Mouse (Mus musculus): ENCODE measurements at regions not wholly inside any gene's neighbourhood (a gene's known extent, or its start where the extent isn't known, plus 50 kb on each side); places are given as distances from the start of the nearest gene placed in this dataset.

DNA sequence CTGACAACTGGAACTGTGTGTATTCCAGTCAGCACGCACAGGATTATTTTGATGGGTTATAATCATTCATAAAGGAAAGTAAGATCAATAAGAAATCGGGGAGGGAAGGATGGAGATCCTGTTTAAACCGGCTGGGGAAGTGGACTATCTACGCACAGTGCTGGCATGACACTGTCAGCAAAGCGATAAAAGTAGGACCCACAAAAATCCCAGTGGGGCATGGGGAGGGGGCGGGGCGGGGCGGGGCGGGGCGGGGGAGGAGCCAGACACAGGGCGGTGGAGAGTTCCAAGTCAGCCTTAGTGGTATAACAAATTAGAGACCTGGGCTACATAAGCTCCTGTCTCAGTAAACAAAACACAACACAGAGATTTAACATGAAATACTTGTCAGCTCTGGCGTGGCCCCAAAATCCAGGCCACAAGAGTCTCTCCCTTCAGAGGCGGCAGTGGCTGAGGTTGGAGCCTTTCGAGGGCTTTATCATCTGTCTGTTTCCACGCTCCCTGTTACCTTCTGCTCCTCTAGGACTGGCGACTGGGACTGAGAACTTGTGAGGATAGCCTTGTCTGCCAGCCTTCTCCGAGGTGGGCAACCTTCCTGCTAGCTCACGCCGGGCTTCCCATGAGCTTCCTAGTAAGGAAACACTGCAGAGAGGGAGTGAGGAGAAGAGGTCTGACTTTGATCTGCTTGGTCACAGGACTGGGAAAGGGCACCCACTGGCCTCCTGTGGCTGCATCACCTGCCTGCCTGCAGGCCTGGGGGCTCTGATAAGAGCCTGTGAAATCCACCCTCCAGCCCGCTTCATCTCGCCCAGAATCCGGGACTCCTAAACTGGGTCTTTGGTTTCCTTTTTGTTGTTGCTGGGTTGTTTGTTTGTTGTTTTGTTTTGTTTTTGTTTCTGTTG lies 90.3 kb upstream of the Ptpn1 start:
- peaks cover 2% of the 10 kb centered on the region for H3K27me3 ChIP-seq (ENCODE audit: control insufficient read depth, insufficient read depth, low read length, poor library complexity, severe bottlenecking)
- DNase-seq (ENCODE audit: low read depth, low spot score), result no peak
- no peaks in the 10 kb centered on the region for H3K36me3 ChIP-seq (ENCODE audit: control insufficient read depth, insufficient read depth, low read length, poor library complexity, severe bottlenecking)

DNA sequence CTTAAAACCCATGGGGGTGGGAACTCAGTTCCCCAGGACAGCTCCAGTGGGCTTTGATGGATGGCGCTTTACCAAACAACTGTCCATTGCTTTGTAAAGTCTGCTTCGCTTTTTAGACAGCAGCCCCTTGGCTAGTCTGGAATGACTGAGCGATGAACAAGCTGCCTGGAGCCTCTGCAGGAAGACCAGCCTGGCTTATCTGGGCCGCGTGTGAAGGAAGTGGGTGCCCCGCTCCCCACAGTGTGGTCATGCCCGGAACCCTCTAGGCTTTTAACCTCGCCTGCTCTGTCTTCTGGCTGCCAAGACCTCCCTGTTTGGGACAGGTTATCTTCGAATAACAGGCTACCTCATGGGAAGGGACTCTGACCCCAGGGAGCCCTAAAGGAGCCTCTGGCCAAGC lies 91.5 kb upstream of the Ptpn1 start:
- no peak for DNase-seq (ENCODE audit: low read depth, low spot score)
- H3K36me3 ChIP-seq (ENCODE audit: control insufficient read depth, insufficient read depth, low read length, poor library complexity, severe bottlenecking), result no peaks in the 10 kb centered on the region
- peaks cover 2% of the 10 kb centered on the region for H3K27me3 ChIP-seq (ENCODE audit: control insufficient read depth, insufficient read depth, low read length, poor library complexity, severe bottlenecking)

DNA sequence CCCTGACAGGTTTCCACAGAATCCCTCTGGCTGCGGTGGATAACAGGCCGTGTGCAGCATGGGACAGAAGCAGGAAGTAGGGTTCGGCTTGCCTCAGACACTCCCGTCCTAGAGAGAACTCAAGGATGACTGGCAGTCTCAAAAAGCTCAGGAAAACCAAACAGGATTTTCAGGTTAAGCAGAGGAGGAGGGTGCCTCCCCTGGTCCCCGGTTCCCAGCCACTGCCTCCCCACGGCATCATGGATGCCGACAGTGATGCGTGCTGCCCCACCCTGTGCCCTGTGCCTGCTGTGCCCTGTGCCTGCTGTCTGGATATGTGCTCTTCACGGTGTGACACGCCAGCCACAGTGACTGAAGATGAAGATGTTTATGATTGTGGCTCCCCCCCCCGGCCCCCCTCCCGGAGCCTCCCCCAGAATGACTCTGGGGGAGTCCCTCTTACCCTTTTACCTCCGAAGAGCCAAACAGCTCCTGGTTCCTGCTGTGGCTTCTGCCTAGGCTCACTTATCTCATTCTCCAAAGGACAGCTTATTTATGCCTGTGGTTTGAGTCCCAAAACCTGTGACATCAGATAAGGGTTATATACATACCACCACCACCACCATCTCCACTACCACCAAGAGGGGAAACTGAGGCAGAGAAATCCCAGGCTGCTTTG lies 92.4 kb upstream of the Ptpn1 start:
- DNase-seq (ENCODE audit: low read depth, low spot score), result no peak

DNA sequence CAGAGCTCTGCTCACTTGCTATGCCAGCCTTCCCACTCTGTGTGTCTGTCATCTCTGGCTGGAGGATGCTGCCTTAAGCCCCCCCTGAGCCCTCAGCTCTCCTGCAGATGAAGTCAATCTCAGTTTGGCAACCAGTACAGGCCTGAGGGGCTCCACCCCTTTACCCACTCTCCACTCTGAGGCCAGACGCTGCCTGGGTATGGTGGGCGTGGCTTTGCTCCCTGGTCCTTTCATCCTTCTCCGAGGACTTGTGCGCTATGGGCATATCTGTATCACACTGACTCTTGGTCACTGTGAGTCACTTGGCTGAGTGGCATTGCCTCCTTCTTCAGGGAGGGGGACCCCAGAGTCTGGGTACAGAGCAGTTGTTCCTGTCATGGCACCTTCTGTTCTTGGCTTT lies 94.3 kb upstream of the Ptpn1 start:
- no peaks in the 10 kb centered on the region for H3K36me3 ChIP-seq (ENCODE audit: control insufficient read depth, insufficient read depth, low read length, poor library complexity, severe bottlenecking)
- H3K27me3 ChIP-seq (ENCODE audit: control insufficient read depth, insufficient read depth, low read length, poor library complexity, severe bottlenecking), result peaks cover 2% of the 10 kb centered on the region
- DNase-seq (ENCODE audit: low read depth, low spot score), result no peak

More for the DNA sequence above, 92.4 kb upstream of the Ptpn1 start:
- Histone ChIP-seq H3K27me3 (ENCODE audit: control insufficient read depth, insufficient read depth, low read length, poor library complexity, severe bottlenecking) (peaks cover 2% of the 10 kb centered on the region), H3K36me3 (ENCODE audit: control insufficient read depth, insufficient read depth, low read length, poor library complexity, severe bottlenecking) (no peaks in the 10 kb centered on the region)

DNA sequence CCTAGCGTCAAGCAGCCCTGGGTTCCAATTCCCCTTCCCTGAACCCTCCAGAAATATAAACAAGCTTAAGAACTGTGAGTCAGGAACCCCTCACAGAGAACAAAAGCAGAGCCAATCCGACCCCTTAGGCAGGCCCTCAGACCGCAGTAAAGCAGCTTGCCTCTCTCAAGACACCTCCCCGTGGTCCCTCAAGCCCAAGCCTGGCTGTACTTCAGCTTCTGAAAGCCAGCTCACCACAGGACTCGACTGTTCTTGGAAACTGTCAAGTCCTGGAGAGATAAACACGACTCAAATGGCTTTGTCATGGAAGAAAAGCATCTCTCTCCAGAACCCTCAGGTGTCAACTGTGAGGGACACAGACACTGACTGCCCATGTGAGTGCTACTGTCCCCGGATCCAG lies 95.2 kb upstream of the Ptpn1 start:
- Histone ChIP-seq H3K27me3 (ENCODE audit: control insufficient read depth, insufficient read depth, low read length, poor library complexity, severe bottlenecking) (peaks cover 2% of the 10 kb centered on the region), H3K36me3 (ENCODE audit: control insufficient read depth, insufficient read depth, low read length, poor library complexity, severe bottlenecking) (no peaks in the 10 kb centered on the region)
- no peak for DNase-seq (ENCODE audit: low read depth, low spot score)

DNA sequence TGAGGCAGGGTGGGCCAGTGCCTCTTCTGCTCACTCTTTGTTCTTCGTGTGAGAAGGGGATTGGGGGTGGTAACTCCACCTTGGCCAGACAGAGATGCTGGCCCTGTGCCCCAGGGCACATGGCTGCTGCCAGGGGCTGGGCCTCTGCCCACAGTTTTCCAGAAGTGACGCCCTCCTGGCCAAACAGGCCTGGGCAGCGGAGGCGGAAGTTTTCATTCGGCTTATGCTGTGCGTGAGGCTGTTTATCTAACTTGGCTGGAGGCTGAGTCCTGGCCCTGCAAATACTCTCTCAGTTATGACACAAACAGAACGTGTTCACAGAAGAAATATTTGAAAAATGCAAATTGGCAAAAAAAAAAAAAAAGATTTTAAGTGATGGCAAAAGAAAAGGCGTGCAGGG lies 97.3 kb upstream of the Ptpn1 start:
- no peak for DNase-seq (ENCODE audit: low read depth, low spot score)
- Histone ChIP-seq H3K36me3 (ENCODE audit: control insufficient read depth, insufficient read depth, low read length, poor library complexity, severe bottlenecking) (no peaks in the 10 kb centered on the region), H3K27me3 (ENCODE audit: control insufficient read depth, insufficient read depth, low read length, poor library complexity, severe bottlenecking) (no peaks in the 10 kb centered on the region; the same call in 1 of the 2 replicates)

DNA sequence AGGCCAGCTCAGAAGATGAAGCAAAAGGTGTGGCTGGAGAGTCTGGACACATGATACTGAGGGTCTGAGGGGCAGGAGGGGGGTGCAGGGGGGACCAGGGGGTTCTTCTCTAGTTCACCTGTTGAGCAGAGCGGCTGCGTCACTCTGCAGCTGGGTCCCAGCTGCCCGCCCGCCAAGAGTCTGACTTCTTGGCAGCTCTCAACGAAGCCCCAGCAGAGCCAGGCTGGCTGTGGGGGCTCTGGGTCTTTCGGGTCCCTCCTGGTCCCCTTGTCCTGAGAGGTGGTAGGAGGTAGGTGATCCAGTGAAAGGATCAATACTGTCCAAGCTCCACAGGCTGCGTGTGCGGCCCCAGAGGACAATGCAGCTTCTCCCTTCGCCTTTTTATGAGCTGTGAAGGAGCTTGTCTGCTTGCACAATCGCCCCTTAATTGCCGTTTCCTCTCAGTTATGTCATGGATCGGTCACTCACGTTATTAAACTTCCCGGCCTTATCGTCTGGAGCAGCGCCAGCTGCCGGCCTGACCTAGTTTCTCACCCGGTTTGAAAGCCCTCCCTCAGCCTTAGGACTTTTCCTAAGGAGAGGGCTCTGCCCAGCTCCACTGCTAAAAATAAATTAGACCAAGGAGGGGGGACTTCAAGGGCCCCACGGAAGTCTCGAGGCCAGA lies 98.4 kb upstream of the Ptpn1 start:
- no peak for DNase-seq (ENCODE audit: low read depth, low spot score)
- Histone ChIP-seq H3K27me3 (ENCODE audit: control insufficient read depth, insufficient read depth, low read length, poor library complexity, severe bottlenecking) (no peaks in the 10 kb centered on the region; the same call in 1 of the 2 replicates), H3K36me3 (ENCODE audit: control insufficient read depth, insufficient read depth, low read length, poor library complexity, severe bottlenecking) (no peaks in the 10 kb centered on the region)

DNA sequence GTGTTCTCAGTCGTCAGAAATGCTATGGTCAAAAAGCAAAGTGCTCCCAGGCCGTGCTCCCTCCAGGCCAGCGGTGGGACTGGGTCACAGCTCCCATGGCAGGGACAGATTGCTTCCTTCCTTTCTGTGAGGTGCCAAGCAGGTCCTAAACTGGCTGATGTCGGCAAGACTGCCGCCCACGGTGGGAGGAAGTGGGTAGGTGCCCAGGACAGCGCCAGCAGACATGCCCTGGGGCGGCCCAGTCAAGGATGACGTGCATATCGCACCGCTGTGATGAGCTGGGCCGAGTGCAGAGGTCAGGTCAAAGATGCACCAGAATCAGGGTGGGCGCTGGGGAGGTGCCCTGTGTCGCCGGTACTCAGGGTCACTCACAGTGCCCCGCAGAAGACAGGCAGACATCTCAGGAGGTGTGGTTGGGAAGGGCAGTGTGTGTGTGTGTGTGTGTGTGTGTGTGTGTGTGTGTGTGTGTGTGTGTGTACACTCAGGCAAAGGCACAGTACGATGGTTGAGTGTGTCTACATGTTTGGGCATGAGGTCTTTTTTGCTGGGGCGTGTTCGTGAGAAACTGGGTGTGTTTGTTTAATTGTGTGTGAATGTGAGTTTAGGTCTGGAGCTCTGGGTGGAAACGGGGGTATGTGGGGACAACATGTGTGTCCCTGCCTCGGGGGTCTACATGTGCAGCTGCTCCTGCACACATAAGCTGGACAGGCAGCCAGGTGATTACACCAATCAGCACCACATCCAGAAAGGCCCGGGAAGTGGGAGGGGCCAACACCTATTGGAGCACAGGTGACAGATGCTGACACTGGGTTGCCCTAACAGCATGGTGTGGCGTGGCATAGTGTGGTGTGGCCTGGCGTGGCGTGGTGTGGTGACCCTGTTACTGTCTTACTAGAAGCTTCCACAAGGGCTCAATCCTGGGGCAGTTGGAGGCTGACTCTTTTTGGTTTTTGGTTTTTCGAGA lies 100.5 kb upstream of the Ptpn1 start:
- no peaks in the 10 kb centered on the region for H3K36me3 ChIP-seq (ENCODE audit: control insufficient read depth, insufficient read depth, low read length, poor library complexity, severe bottlenecking)
- peak; percentile 73 for DNase-seq (ENCODE audit: low read depth, low spot score)
- no peaks in the 10 kb centered on the region; the same call in 1 of the 2 replicates for H3K27me3 ChIP-seq (ENCODE audit: control insufficient read depth, insufficient read depth, low read length, poor library complexity, severe bottlenecking)

DNA sequence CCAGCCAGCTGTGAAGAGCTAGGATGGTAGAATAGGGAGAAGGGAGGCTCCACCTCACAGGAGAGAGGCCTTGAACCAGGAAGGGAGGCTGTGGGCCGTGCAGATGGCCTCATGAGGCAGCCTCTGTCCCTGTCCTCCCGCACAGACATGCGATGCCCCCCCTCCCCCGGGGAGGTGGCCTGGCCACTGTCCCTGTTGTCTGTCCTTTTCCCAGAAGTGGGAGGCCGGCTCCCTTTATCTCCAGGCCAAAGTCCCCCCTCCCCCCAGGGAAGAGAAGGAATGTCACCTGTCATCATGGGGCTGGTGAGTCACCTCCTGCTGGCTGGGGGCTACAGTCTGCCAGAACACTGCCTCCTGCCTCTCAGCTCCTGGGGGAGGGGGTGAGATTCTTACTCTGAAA lies 103.6 kb upstream of the Ptpn1 start:
- Histone ChIP-seq H3K27me3 (ENCODE audit: control insufficient read depth, insufficient read depth, low read length, poor library complexity, severe bottlenecking) (no peaks in the 10 kb centered on the region; the same call in 1 of the 2 replicates), H3K36me3 (ENCODE audit: control insufficient read depth, insufficient read depth, low read length, poor library complexity, severe bottlenecking) (no peaks in the 10 kb centered on the region)
- DNase-seq (ENCODE audit: low read depth, low spot score), result no peak

DNA sequence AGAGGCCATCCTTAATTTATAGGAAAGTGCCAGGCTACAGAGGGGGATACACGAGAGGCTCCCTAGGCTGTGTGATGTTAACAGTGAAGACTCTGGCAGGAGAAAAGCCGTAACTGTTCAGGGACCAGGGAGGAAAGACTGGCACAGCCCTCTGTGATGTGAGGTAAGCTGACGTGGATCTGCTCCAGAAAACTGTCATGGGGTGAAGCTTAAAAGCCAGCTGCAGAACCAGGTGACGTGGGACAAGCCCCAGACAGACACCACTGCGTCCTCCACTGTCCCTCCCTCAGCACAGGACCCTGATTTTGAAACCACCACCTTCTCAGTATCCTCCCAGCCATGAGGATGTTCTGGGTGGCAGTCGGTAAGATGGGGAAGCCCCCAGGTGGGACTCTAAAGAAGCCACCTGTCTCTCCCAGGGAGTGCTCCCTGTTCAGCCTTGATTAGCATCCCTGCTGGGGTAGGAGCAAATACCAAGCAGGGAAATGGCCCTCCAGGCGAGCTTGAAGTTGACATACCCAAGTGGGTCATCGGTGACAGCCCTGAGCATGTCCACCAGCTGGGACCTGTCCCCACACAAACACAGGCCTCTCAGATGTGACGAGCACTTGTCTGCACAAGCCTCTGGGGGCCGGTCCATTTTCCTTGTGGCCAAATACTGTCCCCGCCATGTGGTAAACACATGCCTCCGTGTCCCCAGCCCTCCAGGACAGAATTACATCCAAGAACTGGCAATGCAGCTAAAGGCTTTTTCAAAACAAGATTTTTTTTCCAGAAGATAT lies 104.7 kb upstream of the Ptpn1 start:
- H3K27me3 ChIP-seq (ENCODE audit: control insufficient read depth, insufficient read depth, low read length, poor library complexity, severe bottlenecking), result no peaks in the 10 kb centered on the region; the same call in 1 of the 2 replicates
- H3K36me3 ChIP-seq (ENCODE audit: control insufficient read depth, insufficient read depth, low read length, poor library complexity, severe bottlenecking), result no peaks in the 10 kb centered on the region
- no peak for DNase-seq (ENCODE audit: low read depth, low spot score)

DNA sequence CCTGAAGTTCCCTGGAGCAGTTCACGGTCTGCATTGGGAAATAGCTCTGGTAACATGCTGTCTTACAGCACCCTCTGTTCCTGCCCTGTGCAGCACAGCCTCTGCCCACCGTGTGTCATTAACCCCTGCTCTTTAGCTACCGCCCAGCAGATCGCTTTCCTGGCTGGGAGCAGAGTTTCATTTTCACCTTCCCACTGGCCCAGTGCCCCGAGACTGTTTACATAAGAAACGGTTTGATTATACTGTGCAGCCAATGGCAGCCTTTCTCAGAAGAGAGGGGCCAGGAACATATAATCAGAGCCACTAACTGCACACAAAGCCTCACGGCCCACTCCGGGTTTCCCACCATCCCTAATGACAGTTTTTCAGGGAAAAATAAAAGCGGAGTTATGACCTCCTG lies 108.3 kb upstream of the Ptpn1 start:
- DNase-seq (ENCODE audit: low read depth, low spot score), result no peak
- no peaks in the 10 kb centered on the region for H3K36me3 ChIP-seq (ENCODE audit: control insufficient read depth, insufficient read depth, low read length, poor library complexity, severe bottlenecking)
- no peaks in the 10 kb centered on the region; the same call in 1 of the 2 replicates for H3K27me3 ChIP-seq (ENCODE audit: control insufficient read depth, insufficient read depth, low read length, poor library complexity, severe bottlenecking)

DNA sequence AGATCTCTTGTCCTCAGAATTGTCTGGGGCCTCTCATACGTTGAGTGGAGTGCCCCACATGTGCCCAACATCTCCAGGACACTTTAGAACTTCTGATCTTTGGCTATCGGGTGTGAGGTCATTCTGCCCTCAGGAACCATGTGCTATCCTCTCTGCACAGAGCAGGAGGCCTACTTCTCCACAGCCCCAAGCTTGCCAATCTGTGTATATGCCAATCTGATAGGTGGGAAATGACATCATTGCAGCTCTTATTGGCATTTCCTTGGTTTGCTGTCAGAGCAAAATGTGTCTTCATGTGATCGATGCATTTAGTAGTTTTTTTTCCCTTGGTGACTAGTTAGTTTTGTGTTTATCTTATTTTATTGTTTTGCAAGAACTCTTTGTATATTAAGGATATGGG lies 108.8 kb upstream of the Ptpn1 start:
- Histone ChIP-seq H3K36me3 (ENCODE audit: control insufficient read depth, insufficient read depth, low read length, poor library complexity, severe bottlenecking) (no peaks in the 10 kb centered on the region), H3K27me3 (ENCODE audit: control insufficient read depth, insufficient read depth, low read length, poor library complexity, severe bottlenecking) (no peaks in the 10 kb centered on the region; the same call in 1 of the 2 replicates)
- DNase-seq (ENCODE audit: low read depth, low spot score), result no peak

DNA sequence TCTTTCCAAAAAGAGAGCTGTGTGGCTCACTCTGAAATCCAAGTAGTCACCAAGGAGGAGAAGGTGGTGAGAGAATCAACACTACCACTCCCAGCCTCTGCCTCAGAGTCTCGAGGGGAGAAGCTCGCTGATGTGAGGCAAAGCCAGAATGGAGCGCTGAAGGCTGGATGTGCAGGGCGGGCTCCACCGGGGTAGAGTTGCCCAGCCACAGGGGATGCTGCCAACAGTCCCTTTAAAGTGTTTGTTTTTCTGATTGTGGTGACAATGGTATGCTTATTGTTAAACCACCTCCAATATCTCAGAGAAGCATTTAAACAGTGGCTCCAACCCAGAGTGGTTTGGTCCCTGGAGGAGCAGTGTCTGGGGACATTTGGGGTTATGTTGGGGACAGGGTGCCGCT lies 110.7 kb upstream of the Ptpn1 start:
- no peaks in the 10 kb centered on the region for H3K36me3 ChIP-seq (ENCODE audit: control insufficient read depth, insufficient read depth, low read length, poor library complexity, severe bottlenecking)
- DNase-seq (ENCODE audit: low read depth, low spot score), result no peak
- H3K27me3 ChIP-seq (ENCODE audit: control insufficient read depth, insufficient read depth, low read length, poor library complexity, severe bottlenecking), result no peaks in the 10 kb centered on the region

Data from splenic B cell, adult 2 months (primary cell).